Mouse (Mus musculus) frontal cortex, postnatal 25 days (tissue): ENCODE measurements around the gene Rnf26.
A peak's percentile ranks its signal among the peaks of the same experiment; 100 is the strongest.

Experiments used
- DNase-seq, 2 experiments: peaks; one replicate each; pipeline ENCODE4 v3.0.0; 2022; ENCODE audit warnings: low spot score in 2 of 2

Rnf26 gene

DNA sequence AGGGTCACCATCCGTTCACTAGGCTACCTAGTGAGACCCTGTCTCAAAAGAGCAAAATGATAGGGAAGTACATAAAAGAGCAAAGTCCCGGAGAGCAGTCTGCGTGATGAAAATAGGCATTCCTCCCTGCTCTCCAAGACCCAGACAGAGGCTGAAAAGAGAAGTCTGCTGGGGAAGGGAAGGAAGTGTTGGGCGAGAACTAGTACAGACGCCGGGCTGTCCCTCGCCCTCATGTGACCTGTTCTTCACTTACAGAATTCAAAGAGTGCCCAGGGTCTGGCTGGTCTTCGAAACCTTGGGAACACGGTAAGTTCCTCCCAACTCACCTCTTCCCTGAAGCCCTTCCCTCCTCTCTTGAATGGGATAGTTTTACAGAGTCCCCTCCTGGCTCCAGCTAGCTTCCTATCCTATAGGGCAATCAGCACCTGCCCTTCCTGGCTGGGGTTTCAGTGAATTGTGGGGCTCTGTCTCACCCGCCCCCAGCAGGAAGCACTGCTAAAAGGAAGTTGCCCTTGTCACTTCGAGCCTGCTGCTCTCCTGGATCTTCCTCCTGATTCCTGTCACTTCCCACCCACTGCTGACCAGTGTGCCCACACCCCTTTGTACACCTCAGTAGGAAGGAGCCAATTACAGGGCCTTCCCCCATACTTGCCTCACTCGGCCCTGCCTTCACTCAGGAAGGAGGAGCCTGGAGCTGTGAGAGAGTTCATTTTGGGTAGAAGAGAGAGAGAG lies 24.3 kb downstream of the Rnf26 start:
- no peak for DNase-seq

DNA sequence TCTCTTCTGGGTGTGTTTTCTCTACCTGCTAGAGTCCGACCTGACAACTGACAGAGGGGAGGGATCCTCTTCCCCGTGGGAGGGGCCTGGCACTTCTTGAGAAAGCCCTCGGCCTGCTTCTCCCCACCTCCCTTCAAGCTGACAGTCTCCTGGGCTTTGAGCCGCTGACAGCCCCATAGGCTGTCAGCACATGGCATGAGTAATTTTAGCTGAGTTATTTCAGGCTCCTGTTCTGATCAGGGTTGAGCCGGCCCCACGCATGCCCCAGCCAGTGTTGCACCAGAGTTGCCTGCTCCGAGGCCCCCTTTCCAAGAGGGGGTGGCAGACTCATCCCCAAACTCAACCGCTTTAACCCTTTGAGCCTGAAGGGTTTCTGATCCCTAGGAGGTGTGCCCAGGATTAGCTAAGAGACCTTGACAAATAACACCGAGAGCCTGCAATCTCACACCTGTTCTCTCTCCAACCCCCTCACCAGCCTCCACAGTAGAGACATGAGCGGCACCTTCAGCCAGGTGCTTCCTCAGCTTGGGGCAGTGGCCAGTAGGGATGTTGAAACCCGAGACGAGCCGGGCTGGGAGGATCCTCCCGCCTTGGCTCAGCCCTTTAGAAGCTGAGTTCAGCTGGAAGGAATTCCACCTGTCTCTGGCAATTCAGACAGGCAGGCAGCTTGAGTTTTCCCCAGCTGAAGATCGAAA lies 25.4 kb downstream of the Rnf26 start:
- DNase-seq: no peak

DNA sequence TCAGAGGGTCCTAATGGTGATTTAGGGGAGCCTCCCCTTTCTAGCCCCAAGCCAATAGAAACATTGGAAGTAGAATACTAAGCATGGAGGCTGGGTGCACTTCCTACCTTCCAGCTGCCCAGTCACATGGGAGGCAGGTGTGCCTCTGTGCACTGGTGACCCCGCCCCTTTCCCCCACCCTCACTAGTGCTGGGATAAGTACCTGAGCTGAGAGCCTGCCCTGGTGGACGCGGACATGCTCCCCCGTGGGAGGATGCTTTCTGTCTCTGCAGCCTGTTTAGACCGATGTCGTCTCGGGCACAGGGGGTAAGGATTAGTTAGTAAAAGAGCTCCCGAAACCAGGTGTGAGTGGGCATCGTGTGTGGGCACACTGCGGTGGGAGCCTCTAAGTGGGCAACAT lies 26.4 kb downstream of the Rnf26 start:
- no peak for DNase-seq

DNA sequence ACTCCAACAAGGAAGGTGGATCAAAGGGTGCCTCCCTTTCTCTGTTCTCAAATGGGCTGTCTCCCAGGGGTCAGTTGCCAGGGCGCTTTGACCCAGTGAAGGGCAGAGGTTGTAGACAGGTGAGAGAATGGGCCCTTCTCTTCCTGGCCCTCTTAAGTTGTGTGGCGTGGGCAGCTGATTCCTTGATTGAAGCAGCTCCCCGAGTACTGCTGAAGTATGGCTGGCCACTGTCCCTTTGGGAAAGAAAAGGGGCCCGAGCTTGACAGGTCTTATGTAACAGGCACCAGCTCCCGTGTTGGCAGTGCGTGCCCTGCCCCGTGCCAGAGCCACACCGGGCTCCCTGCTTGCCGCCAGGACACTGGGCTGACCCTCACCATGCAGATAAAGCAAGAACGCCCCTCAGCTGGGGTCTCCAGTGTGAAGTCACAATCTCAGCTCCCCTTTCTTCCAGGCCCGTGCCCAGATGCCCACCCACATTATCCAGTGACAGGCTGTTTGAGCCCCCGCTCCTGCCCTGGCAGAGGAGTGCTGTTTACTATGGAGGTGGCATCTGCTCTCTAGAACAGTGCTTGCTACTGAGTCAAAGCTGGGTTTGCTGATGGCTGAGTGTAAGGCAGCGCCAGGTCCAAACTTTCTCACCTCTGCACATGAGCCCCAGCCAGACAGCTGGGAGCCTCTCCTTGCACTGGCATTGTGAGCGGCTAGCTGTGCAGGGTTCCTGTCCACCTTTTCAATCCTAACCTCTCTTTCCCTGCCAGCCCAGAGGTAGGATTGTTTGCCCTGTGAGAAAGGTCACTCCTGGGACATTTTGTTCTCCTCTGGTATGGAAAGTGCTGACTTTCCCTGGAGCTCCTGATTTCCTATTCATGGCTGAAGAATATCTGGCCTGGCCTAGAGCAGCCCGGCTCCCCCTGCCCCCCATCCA lies 27.3 kb downstream of the Rnf26 start:
- DNase-seq: no peak

DNA sequence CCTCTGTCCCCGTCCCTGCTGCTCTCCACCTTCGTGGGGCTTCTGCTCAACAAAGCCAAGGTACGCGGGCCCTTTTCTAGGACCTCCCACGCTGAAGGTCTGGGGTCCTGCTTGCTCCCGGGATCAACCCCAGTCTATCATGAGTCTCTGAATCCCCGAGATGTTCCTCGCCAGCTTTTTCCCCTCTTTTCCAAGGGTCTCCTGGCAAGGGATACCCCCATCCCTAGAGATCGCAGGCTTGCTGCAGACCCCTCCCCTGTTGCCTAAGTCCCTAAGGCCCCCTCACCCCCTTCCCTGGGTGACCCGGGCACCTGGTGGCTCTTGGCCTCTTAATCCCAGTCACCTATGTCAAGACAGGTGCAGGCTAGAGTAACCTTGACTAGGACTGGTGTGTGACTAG lies 28.0 kb downstream of the Rnf26 start:
- no peak for DNase-seq

DNA sequence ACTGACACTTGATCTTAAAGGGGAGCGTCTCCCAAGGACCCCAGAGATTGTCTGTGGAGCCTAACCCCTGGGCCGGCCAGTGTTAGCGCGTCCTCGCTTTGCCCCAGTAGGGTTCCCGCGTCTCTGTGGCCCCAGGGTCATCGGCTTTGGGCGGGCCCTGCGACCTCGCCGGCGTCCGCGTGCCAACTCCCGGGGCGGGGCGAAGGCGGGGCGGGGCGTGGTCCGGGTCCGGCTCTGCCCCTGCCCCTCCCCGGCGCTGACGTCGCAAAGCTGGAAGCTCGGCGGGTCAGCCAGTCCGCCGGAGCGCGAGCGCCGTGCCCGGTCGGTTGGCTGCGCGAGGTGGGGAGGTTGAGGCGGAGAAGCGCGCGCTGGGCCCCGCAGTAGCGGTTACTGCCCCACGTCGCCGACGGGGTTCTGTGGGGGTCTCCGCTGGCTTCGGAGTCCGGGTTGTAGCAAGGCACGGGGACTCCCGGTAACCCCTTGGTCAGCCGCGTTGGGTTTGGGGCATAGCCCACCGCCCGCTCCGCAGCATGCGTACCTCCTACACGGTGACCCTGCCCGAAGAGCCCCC lies 28.6 kb downstream of the Rnf26 start:
- peak; percentile 73 to 85 for DNase-seq

DNA sequence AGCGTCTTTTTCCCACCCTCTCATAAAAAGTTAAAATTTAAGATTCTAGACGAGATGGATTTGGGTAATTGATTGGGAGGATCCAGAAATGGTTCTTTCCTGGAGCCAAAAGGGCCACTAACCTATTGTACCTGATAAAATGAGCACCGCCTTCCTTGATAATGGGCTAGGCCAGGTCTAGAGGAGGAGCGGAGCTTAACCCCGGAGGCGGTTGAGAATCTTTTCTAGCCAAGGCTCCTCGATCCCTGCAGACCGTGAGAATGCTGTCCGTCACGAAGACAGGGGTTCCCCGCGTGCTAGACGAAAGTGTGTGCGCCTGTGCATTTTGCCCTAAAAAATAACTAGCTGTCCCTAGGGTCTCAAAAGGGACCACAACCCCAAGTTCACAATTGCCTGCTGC lies 29.1 kb downstream of the Rnf26 start:
- no peak for DNase-seq

DNA sequence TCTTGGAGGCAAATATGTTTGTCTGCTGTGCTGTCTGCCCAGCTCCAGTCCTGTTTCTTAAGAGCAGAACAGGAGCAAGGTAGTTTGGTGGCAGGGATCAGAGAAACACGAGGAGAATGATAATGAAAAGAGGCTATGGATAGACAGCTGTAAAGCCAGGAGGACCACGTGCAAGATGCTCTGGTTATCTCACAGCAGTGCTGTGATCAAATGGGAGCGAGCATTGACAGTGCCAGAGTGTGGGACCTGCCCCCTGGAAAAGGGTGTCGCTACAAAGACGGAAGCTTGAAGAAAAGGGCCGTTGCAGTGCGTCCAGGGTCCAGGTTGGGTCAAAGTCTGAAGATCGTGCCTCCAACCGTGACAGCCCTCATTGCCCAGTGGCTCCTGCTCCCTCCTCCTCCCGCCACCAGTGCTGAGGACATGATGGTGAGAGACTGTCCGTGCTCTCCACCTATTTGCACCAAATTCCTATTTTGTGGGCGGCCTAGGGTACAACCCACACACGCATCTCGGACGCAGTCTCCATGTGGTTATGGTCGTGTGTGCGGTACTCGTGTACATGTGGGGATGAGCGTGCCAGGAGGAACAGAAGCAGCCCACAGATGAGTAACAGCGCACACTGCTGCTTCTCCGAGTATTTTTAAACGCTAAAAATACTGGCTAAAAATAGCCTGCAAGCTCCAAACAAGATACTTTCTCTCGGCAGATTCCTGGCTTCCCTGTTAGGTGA lies 29.8 kb downstream of the Rnf26 start:
- no peak for DNase-seq

DNA sequence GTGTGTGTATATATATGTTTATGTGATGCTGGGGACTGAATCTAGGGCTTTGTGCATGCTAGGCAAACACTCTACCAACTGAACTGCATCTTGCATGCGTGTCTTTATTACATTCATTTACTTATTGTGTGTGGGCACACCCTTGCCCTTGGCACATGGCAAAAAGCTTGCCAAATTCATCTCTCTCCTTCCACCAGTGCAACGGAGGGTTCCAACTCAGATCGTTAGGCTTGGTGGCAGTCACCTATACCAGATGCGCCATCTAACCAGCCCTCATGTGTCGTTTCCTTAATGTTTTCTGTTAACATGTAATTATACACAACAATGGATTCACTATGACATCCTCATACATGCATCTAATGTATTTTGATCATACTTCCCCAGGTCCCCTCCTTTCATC lies 31.1 kb downstream of the Rnf26 start:
- no peak for DNase-seq

DNA sequence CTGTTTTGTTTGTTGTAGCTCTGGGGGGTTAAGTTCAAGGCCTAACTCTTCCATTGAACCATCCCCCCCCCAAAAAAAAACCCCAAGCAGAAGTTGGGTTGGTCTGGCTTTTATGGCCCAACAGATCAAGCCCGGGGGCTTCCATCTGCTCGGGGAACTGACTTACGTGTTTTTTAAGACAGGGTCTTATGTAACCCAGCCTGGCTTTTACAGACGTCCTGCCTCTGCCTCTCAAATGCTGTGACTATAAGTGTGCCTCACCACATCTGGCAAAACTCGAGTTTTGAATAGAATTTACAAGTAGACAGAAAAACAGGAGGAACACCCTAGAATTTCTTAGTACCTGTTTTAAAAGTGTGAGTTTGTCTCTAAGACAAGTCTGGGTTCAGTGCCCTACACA lies 31.7 kb downstream of the Rnf26 start:
- DNase-seq: no peak

DNA sequence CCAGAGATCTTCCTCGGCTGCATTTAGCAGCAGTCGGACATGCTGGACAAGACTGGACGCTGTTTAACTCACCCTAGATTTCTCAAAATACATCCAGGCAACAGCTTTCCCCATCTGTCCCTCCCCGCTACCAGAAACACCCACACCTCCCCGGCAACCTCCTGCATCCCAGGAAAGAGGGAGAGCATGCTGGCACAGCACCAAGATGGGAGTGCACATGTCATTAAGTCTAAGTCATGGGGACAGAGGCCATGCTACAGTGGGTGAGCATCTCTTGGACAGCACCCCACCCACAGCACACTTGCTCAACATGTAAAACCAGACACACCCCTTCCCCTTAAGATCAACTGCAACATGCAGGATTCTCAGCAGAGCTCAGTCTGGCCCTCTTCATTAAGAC lies 32.4 kb downstream of the Rnf26 start:
- DNase-seq: no peak

DNA sequence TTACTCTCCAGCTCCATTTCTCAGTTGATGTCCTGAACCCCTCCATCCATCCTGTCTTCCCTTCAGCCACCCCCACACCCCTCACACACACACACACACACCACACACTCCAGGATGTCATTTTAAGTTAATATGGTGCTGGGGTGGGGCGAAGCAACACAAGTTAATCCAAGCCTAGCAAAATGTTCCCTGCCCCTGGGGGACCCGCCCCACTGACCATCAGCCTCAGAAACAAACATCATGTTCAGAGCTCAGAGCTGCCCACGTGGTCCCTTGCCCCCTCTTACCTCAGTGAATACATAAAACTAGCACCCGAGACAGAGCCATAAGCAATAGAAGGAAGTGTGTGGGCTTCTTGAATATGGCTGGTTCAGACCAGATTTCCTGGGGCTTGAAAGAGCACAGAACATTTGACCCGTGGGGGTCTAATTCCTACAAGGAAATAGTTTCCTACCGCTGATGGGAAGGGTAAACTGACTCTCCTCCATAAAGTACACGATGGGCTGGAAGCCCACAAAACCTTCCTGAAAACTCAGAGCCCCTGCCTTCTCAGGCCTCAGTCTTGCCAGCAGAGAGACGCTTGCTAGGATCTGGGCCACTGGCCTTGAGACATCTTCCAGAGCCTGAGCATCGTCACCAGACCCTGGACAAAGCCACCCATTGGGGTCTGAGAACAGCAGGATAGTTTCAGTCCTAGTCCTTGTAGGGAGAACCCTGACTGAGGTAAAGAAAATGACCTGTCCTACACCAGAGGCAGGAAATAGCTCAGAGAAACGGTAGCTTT lies 33.1 kb downstream of the Rnf26 start:
- no peak for DNase-seq

DNA sequence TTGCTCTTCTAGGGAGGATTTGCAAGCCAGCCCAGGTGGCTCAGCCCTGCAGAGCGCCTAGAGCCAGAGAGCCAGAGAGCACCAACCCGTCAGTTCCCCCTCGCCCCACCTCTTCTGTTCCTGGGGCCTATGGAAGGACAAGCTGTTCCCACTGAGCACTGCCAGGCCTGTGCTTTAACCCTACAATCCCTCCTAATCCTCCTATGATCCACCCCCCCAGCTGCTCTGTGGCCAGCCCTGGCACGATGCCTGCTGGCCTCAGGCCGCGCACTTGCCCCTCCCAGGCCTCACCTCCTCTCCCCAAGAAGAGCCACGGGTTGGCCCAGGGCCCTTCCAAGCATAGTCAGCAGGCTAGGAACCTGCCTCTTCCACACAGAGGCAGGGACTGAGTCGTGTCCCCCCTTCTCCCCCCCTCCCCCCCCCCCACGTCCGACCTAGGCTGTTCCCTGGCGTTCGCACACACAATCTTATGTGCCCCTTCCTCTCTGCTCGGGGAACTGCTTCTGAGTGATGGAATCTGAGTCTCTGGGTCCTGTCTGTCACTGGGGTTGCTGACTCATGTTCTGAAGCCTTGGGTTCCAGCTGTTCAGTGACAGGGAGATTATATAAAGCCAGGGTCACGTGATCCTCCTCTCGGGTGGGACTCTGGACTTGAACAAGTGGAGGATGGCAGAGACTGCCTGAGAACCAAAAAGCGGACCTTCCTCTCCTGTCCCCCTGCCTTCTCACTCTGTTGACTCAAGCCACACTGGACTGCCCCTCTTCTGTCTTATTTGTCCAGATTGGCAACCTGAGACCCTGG lies 34.2 kb downstream of the Rnf26 start:
- no peak for DNase-seq

DNA sequence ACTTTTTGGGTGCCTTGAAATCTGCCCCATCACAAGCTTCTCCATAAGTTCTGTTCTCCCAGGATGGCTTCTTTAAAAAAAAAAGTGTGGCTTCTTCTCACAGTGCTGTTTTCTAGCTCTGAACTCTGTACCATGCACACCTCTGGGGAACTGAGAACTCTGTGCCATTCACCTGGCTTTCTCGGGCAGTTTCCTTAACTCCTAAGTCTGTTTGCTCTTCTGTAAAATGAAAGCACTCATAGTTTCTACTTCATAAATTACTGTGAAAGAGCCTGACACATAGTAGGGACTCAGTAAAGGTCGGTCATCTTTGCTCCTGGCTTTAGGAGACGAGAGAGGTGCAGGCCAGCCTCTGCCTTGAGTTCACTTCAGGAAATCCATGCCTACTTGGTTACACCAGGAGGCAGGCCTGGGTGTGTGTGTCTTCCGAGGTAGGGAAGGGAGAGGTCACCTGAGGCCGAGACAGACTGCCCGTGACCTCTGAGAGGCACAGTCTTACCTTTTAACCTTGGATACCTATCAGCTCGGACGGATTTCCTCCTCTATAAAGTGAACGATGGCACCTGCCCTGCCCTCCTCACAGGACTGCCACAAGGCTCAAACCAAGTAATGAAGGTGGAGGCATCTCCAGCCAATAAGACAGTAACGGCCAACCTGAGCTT lies 35.0 kb downstream of the Rnf26 start:
- DNase-seq: no peak

DNA sequence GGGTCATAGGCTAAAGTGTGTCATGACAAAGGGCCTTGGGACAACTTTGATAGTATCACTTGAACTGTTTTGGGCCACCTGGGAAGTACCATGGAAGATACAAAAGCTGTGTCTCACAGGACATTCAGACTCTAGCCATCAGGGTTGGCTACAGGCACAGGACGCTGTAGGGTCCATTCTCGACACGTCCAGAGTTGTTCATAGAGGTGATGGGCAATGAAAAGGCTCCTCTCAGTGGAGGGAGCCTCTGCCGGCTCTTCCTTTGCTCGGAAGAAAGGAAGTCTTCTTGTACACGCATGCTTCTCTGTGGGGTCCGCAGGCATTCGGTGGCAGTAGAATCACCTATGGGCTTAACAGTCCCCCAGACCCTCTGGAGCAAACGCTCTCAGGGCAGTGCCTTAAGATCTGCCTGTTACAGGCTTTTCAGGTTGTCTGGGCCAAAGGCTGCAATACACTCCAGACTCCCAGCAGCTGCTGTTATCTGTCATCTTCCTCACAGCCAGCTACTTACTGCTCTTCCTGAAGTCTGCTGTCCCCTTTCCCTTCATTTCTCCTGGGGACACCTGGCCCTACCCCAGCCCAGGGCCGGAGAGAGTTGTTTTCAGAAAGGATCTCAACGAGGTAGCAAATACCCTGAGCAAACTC lies 35.9 kb downstream of the Rnf26 start:
- DNase-seq: no peak

DNA sequence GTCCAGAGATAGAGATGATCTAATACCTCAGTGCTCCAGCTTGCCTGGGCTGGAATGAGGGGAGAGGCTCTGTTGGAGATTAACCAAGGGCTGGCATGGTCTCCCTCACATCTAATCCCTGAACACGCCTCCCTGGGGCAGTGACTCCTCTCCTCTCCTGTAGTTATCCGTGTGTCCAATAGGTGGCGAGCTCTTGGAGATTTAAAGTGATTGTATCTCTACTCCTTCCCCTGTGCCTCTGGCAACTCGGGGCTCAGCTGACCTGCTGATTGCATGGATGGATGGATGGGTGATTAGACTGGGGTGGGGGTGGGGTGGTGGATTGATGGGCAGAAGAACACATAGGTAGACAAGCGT lies 36.6 kb downstream of the Rnf26 start:
- no peak for DNase-seq

DNA sequence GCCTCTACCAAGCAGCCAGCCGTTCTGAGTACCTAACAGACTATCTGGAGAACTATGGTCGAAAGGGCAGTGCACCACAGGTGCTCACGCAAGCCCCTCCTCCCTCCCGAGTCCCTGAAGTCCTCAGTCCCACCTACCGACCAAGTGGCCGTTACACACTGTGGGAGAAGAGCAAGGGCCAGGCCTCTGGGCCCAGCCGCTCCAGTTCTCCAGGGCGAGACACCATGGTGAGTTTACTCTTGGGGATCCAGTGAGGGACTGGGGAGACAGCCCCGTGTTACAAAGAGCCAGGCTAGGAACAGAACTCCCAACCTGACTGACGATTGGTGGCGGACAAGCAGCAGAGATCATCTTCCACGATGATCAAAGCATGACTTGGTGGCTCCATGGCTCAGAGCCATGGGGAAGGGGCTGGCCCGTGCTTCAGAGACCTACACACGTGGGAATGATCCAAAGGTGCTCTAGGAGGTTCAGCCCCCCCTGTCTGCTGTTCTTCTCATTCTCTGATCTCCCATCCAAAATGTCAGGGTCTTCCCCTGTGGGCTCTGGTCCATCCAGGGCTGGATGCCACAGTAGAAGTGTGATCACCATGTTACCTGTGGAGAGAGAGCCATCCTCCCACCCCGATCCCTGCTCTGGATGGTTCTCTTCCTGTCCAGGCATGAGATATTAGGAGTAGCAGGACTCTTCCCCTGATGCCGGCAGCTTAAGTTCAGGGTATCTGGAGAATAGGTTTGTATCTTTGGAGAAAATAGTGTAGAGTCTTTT lies 37.1 kb downstream of the Rnf26 start:
- no peak for DNase-seq
